Comparison of ENCODE assay signal across 9 mouse cellular contexts in the genomic region with DNA sequence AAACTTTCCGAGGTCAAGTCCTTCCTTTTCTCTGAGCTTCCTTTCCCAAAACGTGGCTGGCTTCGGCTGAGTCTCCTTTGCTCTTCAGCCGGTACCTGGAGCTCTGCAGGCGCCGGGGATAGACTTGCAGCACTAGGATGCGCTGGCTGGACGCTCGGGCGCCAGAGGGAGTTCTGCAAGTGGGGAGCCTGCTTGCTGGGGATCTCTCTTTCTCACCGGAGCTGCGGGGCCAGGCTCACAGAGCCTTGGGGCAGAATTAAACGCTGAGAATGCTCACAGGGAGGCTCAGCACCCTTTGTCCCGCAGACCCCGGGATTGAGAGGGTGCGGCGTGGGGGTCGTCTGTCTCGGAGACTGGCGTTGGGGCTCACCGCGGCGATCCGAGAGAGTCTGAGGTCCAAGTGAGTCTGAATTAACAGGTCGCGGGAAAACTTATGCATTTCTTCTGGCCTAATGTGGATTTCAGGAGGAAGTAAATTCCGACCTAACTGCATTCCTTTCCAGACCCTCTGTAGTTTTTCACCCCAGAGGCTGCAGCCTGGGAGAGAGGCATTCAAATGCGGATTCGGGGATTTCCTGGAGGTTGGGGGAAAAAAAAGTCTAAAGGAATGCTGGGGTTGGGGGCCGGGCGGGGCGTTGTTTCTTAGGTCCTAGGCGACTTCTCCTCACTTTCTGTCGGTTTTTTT. TPM values are rescaled to one million over a fixed set of nuclear protein-coding genes. Genes with fewer than 3 reads are reported as not detected.
DNase-seq lines count a peak whose midpoint lies in the region; ATAC-seq and TF ChIP-seq lines count a peak whose summit lies in the region.
"Had no signal": no experiment of that assay in that cellular context is flagged by ENCODE, and none has a peak within 500 bp of the region (broad histone marks: within the 10 kb centered on the region; RNA-seq: fewer than 3 reads in every experiment).

No protein-coding gene starts in this region.

- DNase-seq in thymus, adult 2 months = no peak
- DNase-seq in thymus, postnatal 14 days = no peak
- peak; percentile 86 for DNase-seq in forebrain, embryonic 11.5 days (ENCODE audit: low spot score)
- peak; percentile 66 to 73 for DNase-seq in heart, postnatal 14 days
- peak; percentile 41 to 62 for DNase-seq in layer of hippocampus, adult 18-20 months (ENCODE audit: low spot score in 2 of 2)
- DNase-seq in lung, embryonic 14.5 days = peak; percentile 79
- DNase-seq in retina, embryonic 14.5 days (ENCODE audit: low spot score) = peak; percentile 72
- DNase-seq in thymus, postnatal 0 days (ENCODE audit: low spot score) = no peak

- H3K4me3 ChIP-seq in thymus, adult 2 months (ENCODE audit: control insufficient read depth, insufficient read depth, low read length) = peak overlapping the region; percentile 17; the same call in 1 of the 2 replicates
- H3K4me3 ChIP-seq in forebrain, embryonic 11.5 days (ENCODE audit: low read depth, low read length) = peak overlapping the region; percentile 73
- peak overlapping the region; percentile 68 for H3K4me3 ChIP-seq in lung, embryonic 14.5 days (ENCODE audit: low read depth, low read length)

- ATAC-seq in forebrain, embryonic 11.5 days (replicated peaks; ENCODE audit: low FRiP score) = no peak
- ATAC-seq in lung, embryonic 14.5 days (ENCODE audit: insufficient read depth) = no peak

- no peaks in the 10 kb centered on the region for H3K4me1 ChIP-seq in thymus, adult 2 months (replicated peaks; ENCODE audit: control insufficient read depth, insufficient read depth, low read length)
- H3K4me1 ChIP-seq in forebrain, embryonic 11.5 days (replicated peaks; ENCODE audit: control insufficient read depth, insufficient read depth, low read length) = 0 out of 2 replicates have a peak, but pooled peaks cover 5% of the 10 kb centered on the region
- H3K4me1 ChIP-seq in lung, embryonic 14.5 days (ENCODE audit: insufficient read depth) = no peaks in the 10 kb centered on the region

- H3K27me3 ChIP-seq in thymus, adult 2 months (ENCODE audit: control insufficient read depth, insufficient read depth, low read length) = peaks cover 3% of the 10 kb centered on the region; the same call in 1 of the 2 replicates
- no peaks in the 10 kb centered on the region for H3K27me3 ChIP-seq in forebrain, embryonic 11.5 days (ENCODE audit: control insufficient read depth, insufficient read depth, low read length)
- H3K27me3 ChIP-seq in lung, embryonic 14.5 days (ENCODE audit: insufficient read depth, low read length) = no peaks in the 10 kb centered on the region

- peak overlapping the region; percentile 81 for H3K9ac ChIP-seq in forebrain, embryonic 11.5 days (ENCODE audit: low read length)
- H3K9ac ChIP-seq in lung, embryonic 14.5 days = peak overlapping the region; percentile 75

- H3K27ac ChIP-seq in thymus, adult 2 months (ENCODE audit: control insufficient read depth, insufficient read depth, low read length) = no peak overlapping the region
- peak overlapping the region; percentile 90 for H3K27ac ChIP-seq in forebrain, embryonic 11.5 days (ENCODE audit: low read depth, low read length)
- H3K27ac ChIP-seq in lung, embryonic 14.5 days (ENCODE audit: low read depth) = peak overlapping the region; percentile 93

- intact Hi-C loops in heart, postnatal 14 days (cut with DNase I) = loop anchor here (1.0 to 5.0 kb wide), 2 partner anchors 61 to 245 kb away; no protein-coding TSS in a partner anchor

- no peaks in the 10 kb centered on the region for H3K9me3 ChIP-seq in forebrain, embryonic 11.5 days (ENCODE audit: control insufficient read depth, low read length)
- H3K9me3 ChIP-seq in lung, embryonic 14.5 days (ENCODE audit: low read depth, low read length) = no peaks in the 10 kb centered on the region

- TF ChIP-seq POLR2A in thymus, adult 2 months (IDR thresholded peaks at IDR 0.05; ENCODE audit: control insufficient read depth, extremely low read depth, insufficient read depth, low read length, poor library complexity) = no peak

- no peaks in the 10 kb centered on the region for H3K36me3 ChIP-seq in thymus, adult 2 months (ENCODE audit: control insufficient read depth, insufficient read depth, low read length)
- H3K36me3 ChIP-seq in forebrain, embryonic 11.5 days (ENCODE audit: control insufficient read depth, insufficient read depth, low read length) = no peaks in the 10 kb centered on the region
- H3K36me3 ChIP-seq in lung, embryonic 14.5 days (ENCODE audit: insufficient read depth) = no peaks in the 10 kb centered on the region
- H3K36me3 ChIP-seq: G1E had no signal

- TF ChIP-seq CTCF in thymus, adult 2 months (IDR thresholded peaks at IDR 0.05; ENCODE audit: borderline replicate concordance, control insufficient read depth, extremely low read depth, insufficient read depth, low read length, poor library complexity) = no peak
- TF ChIP-seq CTCF in lung, embryonic 14.5 days (IDR thresholded peaks at IDR 0.05; ENCODE audit: low read depth) = peak; percentile 56

- peak overlapping the region; percentile 72 for H3K4me2 ChIP-seq in forebrain, embryonic 11.5 days (ENCODE audit: low read depth, low read length, severe bottlenecking)
- peak overlapping the region; percentile 82 for H3K4me2 ChIP-seq in lung, embryonic 14.5 days

- 4% methylated on average over 34 of the region's 34 CpGs for WGBS in thymus, adult 2 months
- under 1% methylated on average over 34 of the region's 34 CpGs for WGBS in forebrain, embryonic 11.5 days
- under 1% methylated on average over 34 of the region's 34 CpGs for WGBS in lung, embryonic 14.5 days

RNA-seq across cellular contexts. Expression of a gene that starts 2.0 kb away (rescaled TPM):
- 7.7 and 10.2 TPM in 2 replicates for polyA plus RNA-seq in thymus, adult 2 months (2012; rRNA removed)
- polyA plus RNA-seq in forebrain, embryonic 11.5 days (2014; fragmentation: Nextera tagmentation; extraction: Ambion mirVana) = 35.2 and 35.5 TPM in 2 replicates
- 10 to 100 TPM; 23.6 to 24.9 TPM for total RNA-seq in heart, postnatal 14 days (2021)
- total RNA-seq in layer of hippocampus, adult 18-20 months (2021) = 10 to 100 TPM; 19.5 to 23.1 TPM
- polyA plus RNA-seq in lung, embryonic 14.5 days (2014; fragmentation: Nextera tagmentation; extraction: Ambion mirVana) = 30.6 and 32.1 TPM in 2 replicates
- 2.3 TPM in 2 replicates for polyA plus RNA-seq in thymus, postnatal 0 days (2015; fragmentation: Nextera tagmentation; extraction: Ambion mirVana)
- polyA plus RNA-seq: G1E had no signal

Comparison
In these comparisons a context has a peak if more than half of its experiments do, and no peak if none do; other contexts are left out.
1. DNase-seq: peak in forebrain, embryonic 11.5 days (single experiment), heart, postnatal 14 days (2 of 2), layer of hippocampus, adult 18-20 months (2 of 2), lung, embryonic 14.5 days (single experiment) and retina, embryonic 14.5 days (single experiment); none in thymus, adult 2 months (single experiment), thymus, postnatal 14 days (single experiment) and thymus, postnatal 0 days (single experiment).
2. H3K4me3 ChIP-seq: peak in every context shown above with its lines; median percentile 73 in forebrain, embryonic 11.5 days; 68 in lung, embryonic 14.5 days; 17 in thymus, adult 2 months.